Mouse (Mus musculus) cerebellum, adult 2 months (tissue): ENCODE results near the gene Nap1l1.

ENCODE experiments used
- CTCF ChIP-seq: fragments of 200-500 bp; IDR thresholded peaks from 2 replicates; pipeline ENCODE4 v1.5.1; 2011; ENCODE audit warnings: low read depth, mild to moderate bottlenecking, control low read depth, low read length, moderate library complexity, borderline replicate concordance; ENCODE audit not compliant: insufficient read depth
- POLR2A ChIP-seq: fragments of 200-500 bp; IDR thresholded peaks from 2 replicates; pipeline ENCODE4 v1.6.1; 2011; ENCODE audit warnings: low read length, control low read depth, borderline replicate concordance; ENCODE audit not compliant: insufficient read depth

DNA sequence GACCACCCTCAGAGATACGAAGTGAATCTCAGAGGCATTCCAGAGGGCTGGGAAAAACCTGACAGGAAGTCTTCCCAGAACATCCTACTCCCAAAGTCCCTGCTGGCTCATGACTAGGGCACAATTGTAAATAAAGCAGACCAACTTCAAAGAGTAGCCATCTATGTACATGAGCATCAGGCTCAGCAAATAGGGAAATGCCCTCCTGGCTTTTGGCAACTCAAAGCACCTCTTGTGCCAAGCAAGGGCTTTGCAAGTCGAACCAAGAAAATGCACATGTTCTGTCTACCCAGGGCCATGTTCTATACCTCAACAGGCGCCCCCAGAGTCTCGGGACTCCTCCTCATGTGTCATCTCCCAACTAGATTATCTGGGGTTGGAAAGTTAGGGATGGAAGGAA lies 48.6 kb downstream of the Nap1l1 start:
- no peak for TF ChIP-seq CTCF
- TF ChIP-seq POLR2A, result no peak
